Mouse (Mus musculus) gonadal fat pad, adult 2 months (tissue): ENCODE measurements at regions not wholly inside any gene's neighbourhood (a gene's known extent, or its start where the extent isn't known, plus 50 kb on each side); places are given as distances from the start of the nearest gene placed in this dataset.

Source experiments
- DNase-seq: peaks from one replicate; pipeline ENCODE4 v3.0.0-alpha.2; 2012; ENCODE audit warnings: low read depth

DNA sequence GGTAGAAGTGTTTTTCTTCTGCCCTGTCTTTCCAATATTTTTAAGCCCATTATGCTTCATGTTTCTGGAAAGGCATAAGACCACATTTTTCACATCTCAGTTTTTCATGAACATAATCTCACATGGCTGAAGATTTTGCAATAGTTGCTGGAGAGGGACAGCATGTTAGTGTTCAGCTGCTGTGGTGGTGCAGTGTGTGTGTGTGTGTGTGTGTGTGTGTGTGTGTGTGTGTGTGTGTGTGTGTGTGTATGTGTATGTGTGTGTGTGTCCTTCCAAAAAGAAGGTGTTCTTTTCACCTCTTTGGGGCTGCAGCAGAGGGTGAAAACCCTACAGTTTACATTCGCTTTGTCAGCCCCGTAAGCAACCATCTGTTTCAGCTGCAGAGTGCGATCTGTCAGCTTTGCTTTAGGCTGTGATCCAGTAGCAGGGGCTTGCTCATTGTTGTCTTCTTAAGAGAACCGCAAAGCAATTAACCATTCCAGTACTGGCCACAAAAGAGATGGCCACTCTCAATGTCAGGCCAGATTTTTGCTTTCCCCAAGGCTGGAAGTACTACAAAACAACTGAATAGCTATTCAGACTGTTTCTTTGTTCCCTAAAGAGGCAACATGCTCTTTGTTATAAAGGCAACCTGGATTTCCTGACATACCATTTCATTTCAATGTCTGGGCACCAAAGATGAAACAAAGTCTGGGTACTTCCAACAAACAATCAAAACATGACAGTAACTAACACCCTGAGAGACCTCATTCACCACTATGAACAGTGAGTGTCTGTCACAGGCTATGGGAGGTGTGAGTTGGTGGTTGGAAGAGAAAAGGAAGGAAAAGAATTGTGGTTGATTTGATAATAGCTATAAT, 520.2 kb upstream of the Cited2 start:
- no peak for DNase-seq

DNA sequence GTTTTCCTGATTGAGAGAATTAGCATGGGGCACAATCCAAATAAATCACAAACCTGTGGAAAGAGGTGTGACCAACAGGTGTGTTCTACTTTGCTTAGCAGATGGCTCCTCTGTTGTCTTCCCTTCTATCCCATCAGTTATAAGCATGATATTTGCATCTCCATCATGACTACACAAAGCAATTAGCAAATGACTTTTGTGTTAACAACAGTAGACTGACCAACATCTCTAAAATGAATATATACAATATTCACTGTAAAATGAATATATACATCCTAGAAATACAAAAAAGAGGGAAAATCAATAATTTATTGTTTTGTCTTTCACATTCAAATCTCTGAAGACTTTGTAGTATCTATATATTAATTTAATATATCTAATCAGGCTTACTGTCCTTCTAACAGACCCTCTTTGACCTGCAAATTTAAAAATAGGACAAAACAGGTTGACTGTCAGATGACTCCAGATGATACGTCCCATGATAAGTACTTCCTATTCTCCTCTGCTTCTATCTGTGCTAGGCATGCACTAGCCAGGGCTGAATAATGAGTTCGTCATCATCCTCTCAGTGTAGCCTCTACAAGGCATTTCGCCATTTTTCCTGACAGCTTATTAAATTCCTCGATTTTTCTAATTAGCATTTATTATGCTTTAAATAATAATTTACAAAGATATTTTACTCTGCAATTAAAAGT, 519.5 kb upstream of the Cited2 start:
- no peak for DNase-seq

DNA sequence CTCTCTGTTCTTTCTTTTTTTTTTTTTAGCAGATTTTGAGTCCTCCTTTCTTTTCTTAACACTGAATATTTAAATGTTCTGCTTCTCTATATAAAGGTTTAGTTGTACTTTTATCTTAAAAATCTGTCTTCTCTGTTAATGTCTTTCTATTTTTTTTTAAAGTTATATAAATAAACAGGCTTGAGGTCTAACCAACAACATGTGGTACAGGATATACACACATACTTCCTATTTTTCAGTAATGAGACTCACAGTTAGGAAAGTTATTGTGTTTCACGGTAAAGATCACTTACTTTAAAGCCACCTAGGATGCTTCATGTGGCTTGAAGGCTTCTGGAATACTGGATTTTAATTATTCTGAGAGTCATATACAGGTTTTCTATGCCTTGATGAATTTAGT, 518.9 kb upstream of the Cited2 start:
- no peak for DNase-seq

DNA sequence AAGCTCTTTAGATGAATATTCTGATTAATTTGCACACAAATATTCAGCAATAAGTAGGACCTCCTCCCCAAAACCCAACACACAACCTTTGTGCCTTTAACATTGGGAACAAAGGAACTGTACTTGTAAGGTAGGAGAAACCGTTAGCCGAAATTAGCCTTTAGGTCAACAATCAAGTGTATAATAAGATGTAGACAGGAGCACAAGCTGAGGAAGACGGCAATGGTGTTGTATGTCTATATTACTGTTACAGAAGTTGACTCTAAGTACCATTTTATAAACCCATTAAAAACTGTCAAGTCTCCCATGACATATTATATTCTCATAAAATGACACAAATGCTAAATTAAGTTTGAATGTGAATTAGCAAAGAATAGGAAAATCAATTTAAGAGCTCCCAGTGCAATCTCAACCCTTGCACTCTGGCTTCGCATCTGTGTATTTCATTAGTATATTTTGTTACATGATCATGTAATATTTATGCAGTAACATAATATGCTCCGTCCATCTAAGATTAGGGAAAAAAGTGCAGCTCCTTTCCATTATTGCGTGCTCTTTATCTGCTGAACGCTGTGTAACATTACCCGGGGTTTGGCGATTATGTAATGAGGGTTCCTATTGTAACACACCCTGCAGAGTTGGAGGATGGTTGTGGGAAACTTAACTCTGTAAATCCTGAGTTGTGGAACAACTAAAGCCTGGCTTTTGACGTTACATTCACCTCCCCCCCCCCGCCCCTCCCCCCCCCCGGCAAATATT, 510.3 kb upstream of the Cited2 start:
- peak; percentile 33 for DNase-seq

DNA sequence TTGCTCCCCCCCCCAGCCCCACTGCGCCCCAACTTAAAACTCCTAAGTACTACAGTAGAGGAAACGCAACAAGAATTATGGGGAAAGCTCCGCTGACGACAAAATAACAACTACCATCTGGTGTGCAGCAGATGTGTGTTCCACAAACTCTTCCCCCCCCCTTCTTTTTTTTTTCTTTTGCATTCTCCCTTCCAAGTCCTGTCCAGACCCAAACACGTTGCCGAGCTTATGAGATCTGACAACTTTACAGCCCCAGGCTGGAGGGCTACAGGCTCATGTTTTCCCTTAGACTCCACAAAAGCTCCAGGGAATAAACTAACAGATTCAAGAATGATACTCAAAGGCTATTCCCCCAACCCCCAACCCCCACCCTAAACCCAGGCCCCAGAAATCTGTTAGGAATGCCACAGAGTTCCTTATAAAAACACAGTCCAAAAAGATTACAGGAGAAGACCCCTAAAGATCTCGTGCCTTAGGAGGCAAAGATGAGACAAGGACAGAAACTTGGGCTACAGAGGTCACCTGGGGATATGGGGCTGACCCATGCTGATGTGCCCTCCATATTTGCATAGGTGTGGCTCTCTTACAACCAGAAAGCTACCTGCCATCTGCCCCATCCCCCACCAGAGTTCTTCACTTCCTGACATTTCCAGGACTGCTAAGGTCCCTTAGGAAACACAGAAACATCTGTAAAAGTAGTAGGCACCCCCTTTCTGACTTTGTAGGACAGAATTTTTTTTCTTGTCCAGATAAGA, 509.5 kb upstream of the Cited2 start:
- DNase-seq = no peak

DNA sequence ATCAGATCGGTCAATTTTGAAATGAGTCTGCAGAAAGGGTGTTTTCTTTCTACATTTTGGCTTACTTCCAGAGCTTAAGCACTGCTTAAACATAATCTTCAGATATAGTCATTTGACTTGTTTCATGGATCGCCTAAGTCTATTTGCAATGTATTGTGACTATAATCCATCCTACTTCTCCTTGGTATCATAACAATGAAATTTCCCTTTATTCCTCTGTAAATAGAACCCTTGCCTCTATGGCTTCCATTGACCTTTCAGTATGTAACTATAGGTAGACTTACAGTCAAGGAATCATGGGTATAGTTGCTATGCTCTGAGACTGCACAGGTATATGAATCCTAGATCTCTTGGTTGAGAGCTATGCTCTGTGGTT, 509.0 kb upstream of the Cited2 start:
- DNase-seq = peak; percentile 47

DNA sequence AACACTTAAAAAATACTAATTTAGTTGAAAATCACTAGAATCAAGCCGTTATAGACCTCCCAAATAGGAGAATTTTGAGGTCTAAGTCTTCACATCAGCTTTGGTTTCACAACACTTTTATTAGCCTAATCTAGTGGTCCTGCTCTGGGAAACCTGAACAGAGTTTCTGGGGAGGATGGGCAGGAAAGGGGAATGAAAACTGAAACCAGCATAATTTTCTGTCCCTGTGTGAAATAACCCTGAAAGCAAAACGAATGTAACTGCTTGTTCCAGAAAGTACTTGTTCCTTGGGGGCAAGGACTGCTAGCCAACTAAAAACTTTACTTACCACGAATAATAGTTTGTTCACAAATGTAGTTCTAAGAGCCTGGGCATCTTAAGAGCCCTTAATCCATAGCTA, 508.0 kb upstream of the Cited2 start:
- no peak for DNase-seq

DNA sequence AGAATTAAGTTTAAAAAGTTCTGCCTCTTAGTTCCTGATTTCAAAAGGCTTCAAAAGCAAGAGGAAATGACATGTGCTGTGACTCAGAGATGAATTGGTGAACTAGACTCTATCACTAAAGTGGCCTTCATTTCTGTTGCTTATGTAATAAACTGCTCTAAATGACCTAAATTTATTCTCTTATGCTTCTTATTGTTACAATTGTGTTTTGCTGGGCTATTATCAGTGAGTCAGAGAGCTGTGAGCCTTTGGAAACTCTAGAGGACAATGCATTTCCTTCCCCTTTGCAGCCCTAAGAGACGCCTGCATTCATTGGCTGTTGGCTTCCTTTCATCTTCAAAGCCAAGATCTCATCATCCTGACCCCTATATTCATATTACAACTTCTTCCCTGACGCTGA, 501.5 kb upstream of the Cited2 start:
- no peak for DNase-seq

DNA sequence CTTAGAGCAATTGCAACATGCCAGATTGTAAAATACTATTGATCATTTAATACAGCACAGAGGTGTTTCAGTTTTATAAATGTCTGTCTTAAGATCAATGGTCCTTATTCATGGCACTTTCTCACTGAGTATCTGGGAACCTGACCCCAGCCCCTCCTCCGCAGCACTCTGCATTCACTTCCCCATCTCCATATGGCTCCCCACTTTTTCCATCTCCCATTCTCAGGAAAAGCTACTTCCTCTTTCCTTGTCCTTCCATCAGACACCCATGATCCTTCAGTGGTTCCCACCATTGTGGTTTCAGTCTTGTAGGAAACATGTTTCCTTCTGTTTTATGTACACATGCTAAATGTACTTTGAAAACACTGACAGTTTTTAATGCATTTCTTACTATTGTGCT, 497.3 kb upstream of the Cited2 start:
- DNase-seq = no peak

DNA sequence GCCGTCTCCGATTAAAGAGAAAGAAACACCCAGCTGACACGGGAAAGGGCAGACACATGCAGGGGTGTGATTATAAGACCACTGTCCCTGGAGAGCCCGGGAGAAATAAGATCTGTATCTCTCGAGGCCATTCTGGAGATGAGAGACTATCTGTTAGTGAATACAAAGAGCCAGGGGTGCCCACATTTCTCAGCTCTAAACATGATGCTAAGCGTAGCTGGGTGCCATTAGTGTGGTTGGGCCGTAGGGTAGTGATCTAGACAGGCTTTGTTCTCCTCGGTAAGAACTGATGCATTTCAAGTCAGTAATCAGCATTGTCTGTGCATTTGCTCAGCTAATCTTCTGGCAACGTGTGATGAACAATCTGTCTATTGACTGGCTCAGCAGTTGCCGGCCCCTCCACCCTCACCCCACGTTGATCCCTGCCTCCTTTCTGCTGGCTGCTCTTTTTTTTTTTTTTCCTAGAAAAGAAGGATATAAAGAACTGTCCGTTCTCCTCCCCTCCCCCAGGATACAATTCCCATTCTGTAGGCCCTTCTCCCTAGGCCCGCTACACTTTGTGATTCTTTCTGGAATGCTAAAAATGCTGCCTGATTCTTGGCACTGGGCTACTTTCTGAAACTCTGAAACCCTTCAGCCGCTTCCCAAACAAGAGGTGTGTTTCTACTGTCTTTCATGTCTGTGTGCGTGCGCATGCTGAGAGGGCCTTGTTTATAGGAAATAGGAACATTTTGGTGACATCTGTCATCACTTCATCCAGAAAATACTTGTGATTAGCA, 492.8 kb upstream of the Cited2 start:
- no peak for DNase-seq

DNA sequence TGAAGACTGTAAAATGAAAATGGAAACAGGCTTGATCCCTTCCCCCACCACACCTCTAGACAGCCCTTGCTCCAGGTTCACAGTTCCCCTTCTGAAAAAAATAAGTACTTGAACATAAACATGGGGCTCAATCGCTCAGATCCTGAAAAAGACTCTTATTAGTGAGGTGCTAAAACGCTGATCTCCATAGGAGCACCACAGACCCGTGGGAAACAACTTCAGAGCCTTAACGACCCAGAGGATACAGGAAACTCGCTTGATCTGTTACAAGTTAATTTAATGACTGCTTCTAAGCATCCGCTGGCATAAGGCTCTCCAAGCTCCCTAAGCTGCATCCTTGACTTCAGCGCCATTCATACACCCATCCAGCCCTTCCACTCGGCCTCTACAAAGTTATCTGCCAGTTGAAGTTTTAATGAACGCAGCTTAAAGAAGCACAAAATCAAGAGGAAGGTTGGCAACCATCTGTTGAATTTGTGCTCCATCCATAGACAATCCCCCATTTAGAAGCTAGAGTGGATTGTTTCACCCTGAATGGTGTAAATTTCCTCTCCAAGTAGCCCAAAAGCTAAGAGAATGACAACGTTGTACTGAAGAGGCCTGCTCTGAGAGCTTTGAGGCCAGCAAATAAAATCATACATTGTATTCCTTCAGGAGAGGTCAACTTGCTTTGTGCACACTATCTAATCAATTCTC, 486.9 kb upstream of the Cited2 start:
- no peak for DNase-seq

DNA sequence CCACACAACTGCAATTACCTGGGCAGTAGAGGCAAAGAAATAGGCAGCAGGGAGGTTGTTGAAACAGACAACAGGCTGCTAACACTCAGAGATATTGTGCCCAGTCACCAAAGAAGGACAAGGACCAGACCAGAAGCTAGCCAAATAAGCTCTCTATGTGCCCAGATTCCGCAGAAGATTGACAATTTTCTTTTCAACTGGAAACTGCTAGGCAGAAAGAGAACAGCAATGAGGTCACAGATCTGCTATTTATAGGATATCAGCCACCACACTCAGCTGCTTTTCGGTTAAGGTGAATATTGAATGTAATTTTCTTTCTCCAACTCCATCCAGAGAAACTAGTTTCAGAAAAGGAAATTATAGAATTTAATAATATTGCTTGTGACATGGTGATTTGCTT, 486.3 kb upstream of the Cited2 start:
- no peak for DNase-seq

DNA sequence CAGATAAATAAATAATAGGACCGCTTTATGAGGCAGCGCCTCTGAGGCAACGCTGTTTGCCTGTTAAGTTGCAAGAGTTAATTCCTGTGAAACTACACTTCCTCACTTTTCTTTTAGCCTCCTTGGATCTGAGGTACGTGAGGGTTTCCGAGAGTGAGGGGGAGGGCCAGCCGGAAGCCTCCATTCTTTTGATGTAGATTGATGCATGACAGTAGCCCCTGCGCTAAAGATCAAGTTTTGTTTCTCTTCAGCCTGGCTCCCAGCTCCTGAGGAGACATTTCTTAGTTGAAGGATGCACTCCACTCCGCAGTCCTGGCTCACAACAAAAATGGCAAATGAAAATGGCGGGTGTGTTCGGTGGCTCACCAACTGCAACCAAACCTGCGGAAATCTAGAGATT, 485.6 kb upstream of the Cited2 start:
- no peak for DNase-seq

DNA sequence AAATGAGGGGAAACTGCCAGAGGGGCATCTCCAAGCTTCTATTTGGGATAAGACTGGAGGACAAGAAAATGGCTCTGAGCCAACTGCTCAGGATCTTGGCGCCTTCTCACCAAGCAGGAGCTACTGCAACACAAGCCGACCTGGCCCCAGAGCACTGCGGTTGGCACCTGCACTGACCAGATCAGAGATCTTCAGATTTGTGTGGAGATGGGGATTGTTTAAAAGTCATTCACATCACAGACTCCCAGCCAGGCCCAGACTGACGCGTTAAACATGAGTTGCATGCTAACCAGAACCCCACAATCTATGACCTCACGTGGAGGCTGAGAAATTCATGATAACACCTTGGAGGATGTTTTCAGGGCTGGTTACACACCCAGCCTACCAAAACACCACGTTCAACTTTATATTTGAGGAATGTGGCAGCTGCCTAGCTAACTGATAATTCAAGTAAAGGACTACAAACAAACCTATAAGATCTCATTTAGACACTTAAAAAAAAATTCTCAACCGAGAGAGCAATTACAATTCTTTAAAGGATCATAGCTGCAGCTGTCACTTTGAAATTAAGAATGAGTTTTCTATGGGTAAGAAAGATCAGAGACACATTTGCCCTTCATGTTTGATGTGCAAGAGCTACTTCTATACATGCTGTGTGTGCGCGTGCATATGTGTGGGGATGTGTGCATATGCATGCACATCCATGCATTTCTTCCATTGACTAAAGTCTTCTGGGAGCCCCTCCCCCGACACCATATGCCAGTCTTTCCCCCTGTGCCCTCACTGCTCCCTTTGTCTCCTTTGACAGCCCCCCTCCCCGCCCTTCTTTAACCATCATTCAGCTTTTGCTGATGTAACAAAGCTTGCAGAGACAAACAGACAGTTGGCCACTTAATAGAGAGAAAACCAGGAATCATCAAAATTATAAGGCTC, 484.8 kb upstream of the Cited2 start:
- DNase-seq = no peak

DNA sequence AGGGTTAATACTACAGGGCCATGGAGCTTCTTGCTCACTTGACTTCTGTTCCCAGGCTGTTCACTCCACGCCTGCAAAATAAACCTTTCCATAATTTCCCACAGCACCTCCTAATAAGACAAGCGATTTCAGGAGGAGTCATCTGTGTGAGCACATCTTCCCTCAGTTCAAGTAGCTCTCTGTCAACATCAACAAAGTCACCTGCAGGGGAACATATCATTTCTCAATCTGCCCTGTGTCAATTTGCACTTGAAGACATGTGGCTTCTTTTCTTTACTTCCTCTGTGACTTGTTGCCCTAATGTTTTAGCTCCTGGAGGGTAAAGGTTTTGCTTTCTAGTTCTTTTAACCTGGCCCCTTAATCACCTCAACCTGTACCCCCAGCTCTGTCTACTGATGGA, 474.7 kb upstream of the Cited2 start:
- peak; percentile 33 for DNase-seq

DNA sequence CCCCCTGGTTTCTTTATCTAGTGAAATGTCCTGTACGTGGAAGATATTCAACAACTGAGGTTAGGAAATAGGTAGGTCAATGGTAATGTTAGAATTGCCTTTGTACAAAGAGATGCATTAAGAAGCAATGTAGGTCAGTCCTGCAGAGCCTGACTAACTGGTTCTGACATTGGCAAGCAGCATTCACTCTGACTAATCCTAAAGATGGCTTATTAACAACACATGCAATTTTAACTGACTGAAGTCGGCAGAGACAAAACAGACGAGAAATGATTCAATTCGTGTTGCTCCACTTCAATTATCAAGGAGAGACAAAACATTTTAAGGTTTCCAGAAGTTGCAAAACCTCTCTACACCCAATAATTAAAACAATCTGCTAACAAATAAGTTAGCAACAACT, 470.0 kb upstream of the Cited2 start:
- DNase-seq = peak; percentile 93

DNA sequence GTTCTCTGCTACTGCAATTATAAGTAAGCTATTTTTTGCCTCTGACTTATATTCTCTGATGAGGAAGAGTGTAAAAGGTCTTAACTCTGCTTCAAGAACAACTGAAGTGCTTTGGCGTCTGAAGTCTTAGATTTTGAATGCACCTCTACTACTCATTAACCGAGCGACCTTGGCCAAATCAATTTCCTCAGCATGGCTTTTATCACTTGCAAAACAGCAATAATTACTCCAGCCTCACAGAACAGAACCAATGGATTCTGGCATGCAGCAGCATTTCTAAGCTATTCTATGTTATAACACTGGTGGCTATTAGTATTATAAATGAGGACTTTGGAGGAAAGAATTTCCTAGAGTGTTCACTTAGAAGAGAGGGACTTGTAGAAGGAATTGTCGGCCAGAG, 462.9 kb upstream of the Cited2 start:
- no peak for DNase-seq

DNA sequence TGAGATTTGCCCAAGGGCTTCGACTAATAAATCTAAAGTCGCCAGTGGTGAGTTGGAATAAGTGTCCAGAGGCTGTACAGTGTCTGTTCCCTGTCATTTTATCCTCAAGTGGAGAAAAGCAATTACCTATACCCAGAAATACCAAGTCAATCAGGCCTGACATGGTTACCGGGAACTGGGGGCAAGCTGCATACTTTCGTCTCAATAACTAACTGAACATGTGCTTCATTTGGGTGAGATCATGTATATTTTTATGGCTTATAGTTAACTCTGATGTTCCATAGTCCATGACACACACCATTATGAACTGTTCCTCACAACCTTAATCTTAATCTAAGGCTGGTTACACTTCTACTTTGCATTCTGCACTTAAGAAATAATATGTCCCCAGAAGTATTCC, 462.4 kb upstream of the Cited2 start:
- no peak for DNase-seq

DNA sequence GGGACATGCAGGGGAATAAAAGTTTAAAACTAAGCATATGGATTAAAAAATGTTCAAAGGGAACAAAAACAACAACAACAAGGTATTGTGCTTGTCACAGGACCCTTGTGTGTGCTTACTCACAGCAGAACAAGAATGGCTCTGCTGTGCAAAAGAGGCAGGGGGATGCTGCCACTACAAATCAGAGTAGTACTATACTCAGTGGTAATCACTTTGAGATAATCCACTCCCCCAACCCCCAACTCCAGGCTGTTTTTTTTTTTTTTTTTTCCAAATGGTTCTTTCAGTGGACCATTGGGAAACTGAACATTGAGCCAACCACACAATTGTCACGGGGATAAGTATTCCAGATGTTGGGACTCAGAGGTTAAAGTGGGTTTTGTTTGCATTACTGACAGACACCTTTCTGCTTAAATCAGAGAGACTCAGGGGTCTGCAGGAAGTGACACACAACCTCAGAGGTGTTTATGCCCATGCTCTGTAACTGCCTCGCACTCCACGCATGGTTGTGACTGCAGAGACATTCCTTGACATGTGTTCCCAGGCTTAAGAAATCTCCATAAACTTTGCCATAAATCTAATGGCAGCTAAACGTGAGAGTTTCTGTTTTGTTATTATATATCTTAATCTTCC, 461.7 kb upstream of the Cited2 start:
- DNase-seq = no peak
